ENCODE assay signal across 8 mouse cellular contexts in the genomic region with DNA sequence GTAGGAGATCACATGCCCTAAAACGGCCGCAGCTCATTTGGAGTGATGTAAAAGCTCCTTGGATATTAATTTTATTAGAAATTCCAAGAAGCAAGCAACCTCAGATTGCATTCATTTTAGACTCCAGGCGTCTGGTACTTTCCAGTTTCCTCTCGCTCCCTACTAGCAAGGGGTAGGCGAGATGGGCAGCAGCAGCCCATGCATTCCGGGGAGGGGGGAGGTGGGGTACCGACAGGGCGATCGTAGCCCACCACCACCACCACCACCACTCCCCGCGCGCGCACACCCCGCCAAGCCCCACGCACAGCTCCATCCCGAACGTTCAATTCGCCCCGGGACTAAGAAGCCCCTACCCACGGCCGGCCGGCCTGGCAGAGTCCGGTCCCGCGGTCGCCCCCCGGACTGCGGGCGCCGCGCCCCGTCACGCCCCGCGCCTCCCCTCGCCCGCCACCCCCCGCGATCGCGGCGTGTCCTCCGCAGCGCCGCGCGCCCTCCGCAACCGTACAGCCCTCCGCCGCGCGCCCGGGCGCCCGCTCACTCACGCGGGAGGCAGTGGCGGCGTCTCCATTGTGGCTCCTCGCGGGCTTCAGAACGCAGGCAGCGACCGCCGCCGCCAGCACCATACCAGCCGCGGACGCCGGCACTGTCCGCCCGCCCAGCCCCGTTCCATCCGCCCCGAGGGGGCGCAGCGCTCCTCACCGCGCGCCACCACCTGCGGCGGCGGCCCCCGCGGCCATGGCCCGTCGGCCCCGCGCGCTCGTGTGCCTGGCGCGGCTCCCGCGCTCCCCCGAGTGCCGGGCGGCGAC. TPM values are rescaled to one million over a fixed set of nuclear protein-coding genes. Genes with fewer than 3 reads are reported as not detected.
DNase-seq lines count a peak whose midpoint lies in the region; ATAC-seq and TF ChIP-seq lines count a peak whose summit lies in the region.

No protein-coding gene starts in this region.

- H3K27ac ChIP-seq in kidney, postnatal 0 days = peak overlapping the region; percentile 76; the same call in 1 of the 2 replicates
- H3K27ac ChIP-seq in ES-Bruce4 (ENCODE audit: insufficient read depth, low read length) = no peak overlapping the region
- peak overlapping the region; percentile 66 for H3K27ac ChIP-seq in liver, postnatal 0 days (ENCODE audit: low read depth)
- H3K27ac ChIP-seq in stomach, embryonic 14.5 days (ENCODE audit: low read length) = peak overlapping the region; percentile 58

- H3K4me3 ChIP-seq in kidney, postnatal 0 days (replicated peaks; ENCODE audit: low read depth, low read length) = peak overlapping the region; percentile 97
- H3K4me3 ChIP-seq in ES-Bruce4 (ENCODE audit: low read depth, low read length) = peak overlapping the region; percentile 88
- H3K4me3 ChIP-seq in liver, postnatal 0 days (ENCODE audit: low read depth, low read length) = peak overlapping the region; percentile 75
- H3K4me3 ChIP-seq in stomach, embryonic 14.5 days (ENCODE audit: low read depth, low read length) = peak overlapping the region; percentile 72

- H3K4me1 ChIP-seq in kidney, postnatal 0 days (replicated peaks; ENCODE audit: insufficient read depth, low read length) = 0 out of 2 replicates have a peak, but pooled peaks cover 4% of the 10 kb centered on the region
- no peaks in the 10 kb centered on the region for H3K4me1 ChIP-seq in ES-Bruce4 (ENCODE audit: control insufficient read depth, insufficient read depth, low read length)
- H3K4me1 ChIP-seq in liver, postnatal 0 days (ENCODE audit: insufficient read depth) = peaks cover 13% of the 10 kb centered on the region; the same call in 1 of the 2 replicates
- no peaks in the 10 kb centered on the region for H3K4me1 ChIP-seq in stomach, embryonic 14.5 days (ENCODE audit: control insufficient read depth, insufficient read depth, low read length)

- no peak for TF ChIP-seq EP300 in ES-Bruce4 (IDR thresholded peaks at IDR 0.05; ENCODE audit: insufficient read depth, low read depth, low read length)
- TF ChIP-seq EP300 in liver, postnatal 0 days (IDR thresholded peaks at IDR 0.05; ENCODE audit: low read depth) = no peak

- under 1% methylated on average over 67 of the region's 100 CpGs for WGBS in kidney, postnatal 0 days
- WGBS in liver, postnatal 0 days (ENCODE audit: insufficient replicate concordance) = 2% methylated on average over 19 of the region's 100 CpGs
- under 1% methylated on average over 89 of the region's 100 CpGs for WGBS in stomach, embryonic 14.5 days

- ATAC-seq in kidney, postnatal 0 days (replicated peaks; ENCODE audit: low FRiP score, low read depth) = peak; percentile 85
- ATAC-seq in common myeloid progenitor, adult 5-6 weeks (replicated peaks; ENCODE audit: low read depth, poor library complexity, severe bottlenecking) = peak; percentile 16; the same call in 1 of the 2 replicates
- ATAC-seq in hematopoietic stem cell, adult 5-6 weeks (replicated peaks in 1 of 2; ENCODE audit: insufficient read depth in 1 of 2, low FRiP score in 2 of 2, low TSS enrichment in 1 of 2, low read depth in 1 of 2, poor library complexity in 2 of 2, severe bottlenecking in 2 of 2) = peak; percentile 34; a peak in 3 of 4 replicates
- peak; percentile 80 for ATAC-seq in liver, postnatal 0 days
- peak; percentile 87 for ATAC-seq in stomach, embryonic 14.5 days (ENCODE audit: insufficient number of reproducible peaks, insufficient read depth, low FRiP score, low read depth)

- H3K4me2 ChIP-seq in kidney, postnatal 0 days (ENCODE audit: low read length) = peak overlapping the region; percentile 93
- peak overlapping the region; percentile 95 for H3K4me2 ChIP-seq in liver, postnatal 0 days (ENCODE audit: low read depth, low read length)
- peak overlapping the region; percentile 66 for H3K4me2 ChIP-seq in stomach, embryonic 14.5 days (replicated peaks; ENCODE audit: low read depth, low read length)

- no peak for TF ChIP-seq POLR2A in ES-Bruce4 (IDR thresholded peaks at IDR 0.05; ENCODE audit: insufficient read depth, low read length)

- peak overlapping the region; percentile 88 for H3K9ac ChIP-seq in kidney, postnatal 0 days (ENCODE audit: low read depth, low read length)
- H3K9ac ChIP-seq in ES-Bruce4 (ENCODE audit: low read depth, poor library complexity, severe bottlenecking) = peak overlapping the region; percentile 99
- H3K9ac ChIP-seq in liver, postnatal 0 days (replicated peaks) = peak overlapping the region; percentile 78
- H3K9ac ChIP-seq in stomach, embryonic 14.5 days (replicated peaks; ENCODE audit: low read depth, low read length) = peak overlapping the region; percentile 87

- DNase-seq in kidney, postnatal 0 days (ENCODE audit: low spot score) = no peak
- no peak for DNase-seq in kidney, postnatal 14 days
- DNase-seq in liver, postnatal 0 days = no peak
- DNase-seq in layer of hippocampus, postnatal 36 days = no peak

- no peak for TF ChIP-seq CTCF in kidney, postnatal 0 days (IDR thresholded peaks at IDR 0.05; ENCODE audit: low read depth)
- no peak for TF ChIP-seq CTCF in ES-Bruce4 (IDR thresholded peaks at IDR 0.05; ENCODE audit: low read depth, low read length)
- TF ChIP-seq CTCF in liver, postnatal 0 days (IDR thresholded peaks at IDR 0.05; ENCODE audit: low read depth) = no peak

- H3K36me3 ChIP-seq in kidney, postnatal 0 days (ENCODE audit: insufficient read depth, low read length) = no peaks in the 10 kb centered on the region
- no peaks in the 10 kb centered on the region for H3K36me3 ChIP-seq in ES-Bruce4 (ENCODE audit: control insufficient read depth, insufficient read depth, low read length, poor library complexity, severe bottlenecking)
- H3K36me3 ChIP-seq in liver, postnatal 0 days (replicated peaks; ENCODE audit: insufficient read depth, low read length) = no peaks in the 10 kb centered on the region
- H3K36me3 ChIP-seq in stomach, embryonic 14.5 days (ENCODE audit: control insufficient read depth, insufficient read depth, low read length) = no peaks in the 10 kb centered on the region

- no peaks in the 10 kb centered on the region for H3K27me3 ChIP-seq in kidney, postnatal 0 days (ENCODE audit: insufficient read depth, low read length)
- H3K27me3 ChIP-seq in ES-Bruce4 (ENCODE audit: control insufficient read depth, insufficient read depth, low read length, poor library complexity, severe bottlenecking) = 0 out of 2 replicates have a peak, but pooled peaks cover 2% of the 10 kb centered on the region
- no peaks in the 10 kb centered on the region for H3K27me3 ChIP-seq in liver, postnatal 0 days (ENCODE audit: insufficient read depth, low read length)
- H3K27me3 ChIP-seq in stomach, embryonic 14.5 days (ENCODE audit: control insufficient read depth, insufficient read depth, low read length) = no peaks in the 10 kb centered on the region

- no peaks in the 10 kb centered on the region for H3K9me3 ChIP-seq in kidney, postnatal 0 days (replicated peaks; ENCODE audit: low read length)
- H3K9me3 ChIP-seq in ES-Bruce4 (replicated peaks; ENCODE audit: control insufficient read depth, insufficient read depth, low read length, poor library complexity, severe bottlenecking) = no peaks in the 10 kb centered on the region
- no peaks in the 10 kb centered on the region for H3K9me3 ChIP-seq in liver, postnatal 0 days (ENCODE audit: low read length)
- H3K9me3 ChIP-seq in stomach, embryonic 14.5 days (ENCODE audit: control insufficient read depth, low read depth, low read length) = no peaks in the 10 kb centered on the region

RNA-seq across cellular contexts. Expression of a gene that starts 0.5 kb away (rescaled TPM):
- 18.2 and 20.9 TPM in 2 replicates for polyA plus RNA-seq in kidney, postnatal 0 days (2015; fragmentation: Nextera tagmentation; extraction: Ambion mirVana)
- 25.8 and 25.9 TPM in 2 replicates for polyA plus RNA-seq in ES-Bruce4 (2011; ENCODE audit: insufficient read depth, insufficient read length, low read depth, missing spikeins)
- 12.9 and 15.9 TPM in 2 replicates for total RNA-seq in common myeloid progenitor, adult 5-6 weeks (2017)
- total RNA-seq in hematopoietic stem cell, adult 5-6 weeks (2017) = 20.2 and 21.3 TPM in 2 replicates
- 6.2 and 6.7 TPM in 2 replicates for polyA plus RNA-seq in liver, postnatal 0 days (2015; fragmentation: Nextera tagmentation; extraction: Ambion mirVana)
- 8.1 and 9.5 TPM in 2 replicates for polyA plus RNA-seq in stomach, embryonic 14.5 days (2014; fragmentation: Nextera tagmentation; extraction: Ambion mirVana)
- total RNA-seq in layer of hippocampus, postnatal 36 days (2021) = 100 to 1,000 TPM; 321 to 328 TPM

Comparison
In these comparisons a context has a peak if more than half of its experiments do, and no peak if none do; other contexts are left out.
1. ATAC-seq: peak in every context shown above with its lines; median percentile 87 in stomach, embryonic 14.5 days; 85 in kidney, postnatal 0 days; 80 in liver, postnatal 0 days; 34 in hematopoietic stem cell, adult 5-6 weeks; 16 in common myeloid progenitor, adult 5-6 weeks.